Mouse (Mus musculus): Measurements from ENCODE around the gene Fancd2os.

Gene Fancd2os

GRCm38 (mm10) chr6:113600543-113601139 lies at the start of gene Fancd2os:
TSS of gene Fancd2os (minus strand) at chr6:113600715.
- DNase-seq (ENCODE audit: low spot score), result no peak

GRCm38 (mm10) chr6:113650197-113650640 lies 49.7 kb upstream of the Fancd2os start:
- no peak for DNase-seq (ENCODE audit: low spot score)

- DNase-seq (ENCODE audit: low spot score), result no peak
Measured at GRCm38 (mm10) chr6:113649346-113650196, 49.1 kb upstream of the Fancd2os start.

GRCm38 (mm10) chr6:113644808-113645207 lies 44.3 kb upstream of the Fancd2os start:
- DNase-seq (ENCODE audit: low spot score), result no peak

DNA sequence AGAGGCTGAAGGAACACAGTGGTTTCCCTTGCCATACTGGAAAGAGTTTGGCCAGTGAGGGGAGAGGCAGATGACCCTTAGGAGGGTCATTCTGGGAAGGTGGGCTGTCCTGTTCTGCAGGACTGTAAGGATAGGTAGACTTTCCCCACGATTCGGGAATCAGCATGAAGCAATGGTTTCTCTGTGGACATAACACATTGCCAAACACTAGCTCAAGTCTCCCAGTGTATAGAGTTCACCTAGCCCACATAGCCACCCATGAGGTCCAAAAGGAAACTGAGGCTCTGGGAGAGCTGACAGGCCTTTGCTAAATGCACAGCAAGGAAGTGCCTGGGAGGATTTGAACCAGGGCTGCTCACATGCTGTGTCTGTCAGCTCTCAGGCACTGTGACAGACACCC lies 43.5 kb upstream of the Fancd2os start:
- DNase-seq (ENCODE audit: low spot score), result no peak

- no peak for DNase-seq (ENCODE audit: low spot score)
Measured at GRCm38 (mm10) chr6:113643021-113643420, 42.5 kb upstream of the Fancd2os start.

- no peak for DNase-seq (ENCODE audit: low spot score)
Measured at GRCm38 (mm10) chr6:113642605-113643004, 42.1 kb upstream of the Fancd2os start.

GRCm38 (mm10) chr6:113639201-113639600 lies 38.7 kb upstream of the Fancd2os start:
- DNase-seq (ENCODE audit: low spot score), result no peak

GRCm38 (mm10) chr6:113638302-113639040 lies 38.0 kb upstream of the Fancd2os start, which contains the start of gene Irak2:
TSS of gene Irak2 (plus strand) at chr6:113638467.
- peak; percentile 90 for DNase-seq (ENCODE audit: low spot score)

DNA sequence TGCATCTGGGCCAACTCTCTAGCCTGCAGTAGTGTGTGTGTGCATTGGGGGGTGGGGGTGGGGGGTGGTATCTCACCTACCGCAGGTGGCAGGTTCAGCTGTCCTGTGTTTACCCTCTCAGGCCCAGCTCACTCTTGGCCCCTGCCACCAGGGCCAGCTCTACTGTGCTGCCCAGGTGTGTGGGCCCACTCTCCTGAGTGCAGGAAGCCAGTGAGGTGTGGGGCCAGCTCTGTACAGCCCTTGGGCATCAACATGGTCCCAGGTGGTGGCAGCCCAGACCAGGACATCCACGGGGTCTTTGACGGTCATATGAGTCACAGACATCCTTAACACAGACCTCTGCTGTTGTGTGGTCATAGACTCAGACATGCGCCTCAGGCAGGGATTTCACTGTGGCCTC lies 32.3 kb upstream of the Fancd2os start:
- DNase-seq (ENCODE audit: low spot score), result no peak

DNA sequence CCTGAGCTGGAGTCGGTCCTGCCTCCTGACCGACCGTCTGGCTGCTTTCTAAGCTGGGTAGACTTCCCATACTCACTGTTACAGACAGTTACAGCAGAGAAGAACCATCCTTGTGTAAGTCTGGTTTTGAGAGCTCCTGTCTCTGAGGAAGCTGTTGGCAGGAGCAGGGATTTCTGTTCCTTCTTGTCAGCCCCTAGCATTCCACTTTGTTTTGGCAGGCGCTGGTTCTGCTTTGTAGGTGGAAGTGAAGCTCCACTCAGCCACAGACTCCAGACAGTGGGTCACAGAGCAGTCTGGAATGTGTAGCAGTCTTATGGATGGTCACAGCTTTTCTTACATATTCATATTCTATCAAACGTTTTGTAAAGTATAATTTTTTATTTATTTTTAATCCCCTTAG lies 29.8 kb upstream of the Fancd2os start:
- DNase-seq (ENCODE audit: low spot score), result no peak

- no peak for DNase-seq (ENCODE audit: low spot score)
Measured at GRCm38 (mm10) chr6:113624989-113625770, 24.7 kb upstream of the Fancd2os start.

- peak; percentile 91 for DNase-seq (ENCODE audit: low spot score)
Measured at GRCm38 (mm10) chr6:113623941-113624751, 23.6 kb upstream of the Fancd2os start, which contains the start of gene Vhl. TSS of gene Vhl (plus strand) at chr6:113623959.

DNA sequence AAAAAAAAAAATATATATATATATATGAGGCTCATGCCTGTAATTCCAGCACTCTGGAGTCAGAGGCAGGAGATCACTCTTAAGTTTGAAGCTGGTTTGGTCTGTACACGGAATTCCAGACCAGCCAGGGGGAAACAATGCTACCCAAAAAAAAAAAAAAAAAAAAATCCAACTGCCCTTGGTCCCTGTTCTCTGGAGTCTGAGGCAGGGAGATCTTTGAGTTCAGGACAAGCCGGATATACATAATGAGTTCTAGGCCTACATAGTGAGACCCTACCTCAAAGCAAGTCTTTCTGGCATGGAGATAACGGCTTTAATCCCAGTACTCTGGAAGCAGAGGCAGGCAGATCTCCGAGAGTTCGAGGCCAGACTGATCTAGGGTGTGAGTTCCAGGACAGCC lies 22.9 kb upstream of the Fancd2os start:
- no peak for DNase-seq (ENCODE audit: low spot score)

DNA sequence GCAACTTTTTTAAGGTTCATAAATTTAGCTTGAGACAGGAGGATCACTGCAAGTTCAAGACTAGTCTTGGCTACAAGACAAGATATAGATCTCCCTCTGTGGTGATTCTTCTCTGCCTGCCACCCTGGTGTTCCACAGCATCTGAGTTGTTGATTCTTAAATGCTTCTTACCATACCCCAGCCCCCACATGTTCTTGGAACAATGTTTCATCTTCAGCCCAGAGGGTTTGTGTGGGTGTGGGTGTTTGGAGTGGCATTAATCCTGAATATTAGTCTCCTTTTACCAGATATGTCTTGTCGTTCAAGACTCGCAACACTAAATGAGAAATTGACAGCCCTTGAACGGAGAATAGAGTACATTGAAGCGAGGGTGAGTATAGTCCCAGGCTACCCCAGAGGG lies 15.0 kb upstream of the Fancd2os start:
- peak; percentile 68 for DNase-seq (ENCODE audit: low spot score)

DNA sequence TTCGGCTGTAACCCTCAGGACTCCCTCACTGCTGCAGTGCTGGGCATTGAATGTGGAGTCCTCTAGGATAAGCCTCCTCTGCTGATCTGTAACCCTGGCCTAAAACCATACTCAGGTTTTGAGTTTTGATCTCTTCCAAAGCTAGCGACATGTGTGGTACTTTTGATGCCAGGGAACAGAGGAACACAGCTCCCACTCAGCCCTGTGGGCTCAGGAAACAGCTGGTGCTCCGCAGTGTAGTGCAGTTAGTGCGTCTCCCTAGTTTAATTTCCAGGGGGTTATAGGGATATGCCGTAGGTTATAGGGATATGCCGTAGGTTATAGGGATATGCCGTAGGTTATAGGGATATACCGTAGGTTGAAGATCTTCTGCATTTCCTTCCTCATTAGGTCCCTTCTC lies 14.5 kb upstream of the Fancd2os start:
- DNase-seq (ENCODE audit: low spot score), result no peak

DNA sequence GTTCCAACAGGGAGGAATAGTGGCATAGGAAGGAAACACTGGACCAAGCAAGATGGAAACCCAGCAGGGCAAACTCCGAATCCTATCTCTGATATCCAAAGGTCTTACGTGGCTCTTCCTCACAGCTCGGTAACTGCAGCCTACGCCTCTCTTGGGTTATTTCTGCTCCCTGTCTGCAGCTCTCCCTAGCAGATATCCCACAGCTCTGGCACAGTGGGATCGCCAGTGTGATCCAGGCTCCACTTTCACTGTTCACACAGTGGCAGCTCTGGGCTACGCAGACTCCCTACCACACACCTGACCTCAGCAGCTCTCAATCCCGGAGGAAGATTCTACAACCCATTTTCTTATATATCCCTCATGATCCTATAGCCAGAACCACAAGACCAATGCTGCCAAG lies 13.6 kb upstream of the Fancd2os start:
- no peak for DNase-seq (ENCODE audit: low spot score)

GRCm38 (mm10) chr6:113612258-113612969 lies 11.9 kb upstream of the Fancd2os start:
- DNase-seq (ENCODE audit: low spot score), result peak; percentile 47

DNA sequence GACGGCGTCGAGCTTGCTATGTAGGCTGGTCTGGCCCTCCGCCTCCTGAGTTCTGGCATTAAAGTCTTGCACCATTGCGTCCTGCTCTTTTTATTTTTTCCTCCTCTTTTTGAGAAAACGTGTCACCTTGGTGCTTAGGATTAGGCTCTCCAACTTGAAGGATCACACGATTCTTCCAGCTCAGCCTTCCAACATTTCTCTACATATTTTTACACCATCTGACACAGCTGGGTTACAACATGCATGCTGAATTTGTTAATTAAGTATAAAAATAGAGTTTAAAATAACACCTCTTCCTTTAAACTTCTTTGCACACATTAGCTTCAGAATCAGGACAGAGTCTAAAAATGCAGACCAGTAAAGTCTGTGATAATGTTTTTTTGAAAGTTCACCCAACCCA lies 8.8 kb upstream of the Fancd2os start:
- no peak for DNase-seq (ENCODE audit: low spot score)

- no peak for DNase-seq (ENCODE audit: low spot score)
Measured at GRCm38 (mm10) chr6:113608871-113609270, 8.4 kb upstream of the Fancd2os start.

All from testis, postnatal 14 days (tissue).